In the genomic region with DNA sequence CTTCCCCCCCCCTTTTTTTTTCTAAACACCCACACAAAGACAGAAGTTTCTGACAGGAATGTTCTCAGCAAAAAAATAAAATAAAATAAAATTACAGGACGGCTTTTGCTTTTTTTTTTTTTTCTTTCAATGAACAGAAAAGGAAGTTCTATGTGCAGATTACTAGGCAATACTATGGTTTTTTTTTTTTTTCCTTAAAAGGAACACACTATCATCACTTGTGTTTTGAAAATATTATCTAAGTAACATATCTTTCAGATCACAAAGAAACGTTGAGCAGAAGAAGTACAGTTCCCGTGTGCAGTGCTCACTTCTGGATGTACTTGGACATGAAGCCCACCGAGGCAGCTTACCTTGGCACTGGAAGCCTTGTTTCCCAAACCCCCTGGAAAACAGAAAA, we compare ENCODE assay signal across 21 mouse cellular contexts. TPM values are rescaled to one million over a fixed set of nuclear protein-coding genes. Genes with fewer than 3 reads are reported as not detected.
"Had no signal": no experiment of that assay in that cellular context is flagged by ENCODE, and none has a peak within 500 bp of the region (broad histone marks: within the 10 kb centered on the region; RNA-seq: fewer than 3 reads in every experiment).

No protein-coding gene starts in this region.

- H3K4me2 ChIP-seq: lung, embryonic 14.5 days; midbrain, embryonic 12.5 days had no signal

- H3K36me3 ChIP-seq: midbrain, embryonic 10.5 days; midbrain, embryonic 12.5 days; neural tube, embryonic 13.5 days; neural tube, embryonic 15.5 days had no signal

- H3K27me3 ChIP-seq: neural tube, embryonic 15.5 days had no signal

- ATAC-seq: midbrain, embryonic 16.5 days had no signal

- H3K9ac ChIP-seq: lung, embryonic 14.5 days; midbrain, embryonic 12.5 days; neural tube, embryonic 13.5 days; neural tube, embryonic 15.5 days had no signal

- H3K27ac ChIP-seq: midbrain, embryonic 10.5 days; midbrain, embryonic 12.5 days; neural tube, embryonic 13.5 days; neural tube, embryonic 15.5 days had no signal

- H3K4me3 ChIP-seq: midbrain, embryonic 10.5 days; midbrain, embryonic 12.5 days; myocyte; neural tube, embryonic 15.5 days had no signal

- H3K9me3 ChIP-seq: midbrain, embryonic 10.5 days; midbrain, embryonic 12.5 days; neural tube, embryonic 13.5 days; neural tube, embryonic 15.5 days had no signal

- DNase-seq: lung, adult 18-20 months; lung, embryonic 14.5 days; lung, postnatal 10 days; lung, postnatal 4 days; midbrain, embryonic 14.5 days; retina, postnatal 1 day; right cerebral cortex, adult 18-20 months; right cerebral cortex, postnatal 25 days; right cerebral cortex, postnatal 4 days; spleen, adult 18-20 months; thymus, adult 18-20 months; thymus, postnatal 14 days; thymus, postnatal 36 days had no signal

RNA-seq across cellular contexts. Expression of a gene that starts 2.9 kb away (rescaled TPM):
- total RNA-seq: megakaryocyte-erythroid progenitor cell, adult 5-6 weeks had no signal
- polyA plus RNA-seq: midbrain, embryonic 10.5 days; midbrain, embryonic 12.5 days; neural tube, embryonic 11.5 days had no signal
